Mouse (Mus musculus) CD4-positive helper T cell, adult 2 months (primary cell): ENCODE data around the gene Fbxw19.
"Not testable (repeated sequence)": the region's sequence is repeated elsewhere in the genome, so short reads cannot be mapped to it uniquely, and the experiment has no call there.

Experiments
- DNase-seq: peaks from one replicate; pipeline ENCODE4 v3.0.0-alpha.2; 2012; ENCODE audit warnings: low read depth, missing footprints, low spot score

Gene Fbxw19

GRCm38 (mm10) chr9:109495775-109496174 is at the start of gene Fbxw19:
Gene Fbxw19, minus strand, starts transcription at chr9:109495875.
- not testable (repeated sequence) for DNase-seq

GRCm38 (mm10) chr9:109523385-109524064 is 27.9 kb upstream of the Fbxw19 start:
- no peak for DNase-seq

GRCm38 (mm10) chr9:109449040-109449439 is 46.6 kb downstream of the Fbxw19 start, which contains the start of gene Fbxw16:
Gene Fbxw16, minus strand, starts transcription at chr9:109449140.
- DNase-seq = no peak

- DNase-seq = no peak
Observed at GRCm38 (mm10) chr9:109432956-109433355, 62.7 kb downstream of the Fbxw19 start.
